Mouse (Mus musculus) spleen, adult 10 weeks (tissue): ENCODE results near the gene Zmym2. TPM values are rescaled to one million over a fixed set of nuclear protein-coding genes. Genes with fewer than 3 reads are reported as not detected.

Experiments used
- polyA plus RNA-seq: library from polyadenylated mRNA; stranded (reverse); fragments of 350-450 nt; fragmentation: Illumina TruSeq; extraction: RNeasy Lipid Tissue Mini Kit (QIAGEN cat#74804); gene quantifications from one replicate; pipeline ENCODE4 v1.2.3, GENCODE M21; 2015; ENCODE audit warnings: low replicate concordance; ENCODE audit not compliant: insufficient read depth

Gene Zmym2
- polyA plus RNA-seq = 104 TPM

DNA sequence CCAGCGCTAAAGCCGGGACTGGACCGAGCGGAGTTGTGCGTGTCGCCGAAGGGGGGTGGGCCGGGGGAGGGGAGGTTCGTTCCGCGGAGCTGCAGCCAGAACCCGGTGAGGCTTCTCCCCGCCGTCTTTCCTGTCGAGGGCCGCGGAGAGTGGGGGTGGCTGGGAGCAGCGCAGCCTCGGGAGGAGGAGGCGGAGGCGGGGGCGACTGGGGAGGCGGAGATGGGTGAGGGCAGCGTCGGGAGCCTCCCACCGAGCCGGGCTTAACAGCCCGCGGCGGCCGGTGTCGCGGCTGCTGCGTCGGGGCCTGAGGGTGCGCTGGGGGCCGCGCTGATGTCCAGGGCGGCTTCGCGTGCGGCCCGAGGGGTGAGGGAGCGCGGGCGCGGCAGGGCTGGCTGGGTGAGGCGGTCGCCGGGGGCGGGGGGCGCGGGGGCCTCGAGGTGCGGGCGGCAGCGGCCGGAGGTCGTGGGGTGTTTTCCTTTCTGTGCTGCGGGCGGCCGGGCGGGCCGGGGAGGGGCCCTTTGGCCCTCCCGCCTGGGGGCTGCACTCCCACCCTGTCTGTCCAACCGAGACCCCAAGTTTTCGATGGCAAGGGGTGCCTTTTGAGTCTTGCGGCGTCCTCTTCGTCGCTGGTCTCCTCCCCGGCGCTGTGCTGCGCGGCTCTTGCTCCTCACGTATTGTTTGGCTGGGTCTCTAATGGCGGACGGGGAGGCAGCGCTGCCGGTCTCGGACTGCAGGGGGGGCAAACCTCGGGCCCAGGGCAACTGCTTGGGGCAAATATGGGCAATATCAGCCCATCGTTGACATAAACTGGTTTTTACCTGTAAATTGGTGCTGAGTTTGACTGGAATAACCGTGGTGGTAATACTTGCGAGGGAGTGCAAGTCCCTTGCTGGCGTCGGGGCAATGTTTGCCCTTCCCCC is at the start of gene Zmym2:
Gene Zmym2, plus strand, starts transcription at position 60 of the 920 bp plus-strand sequence.

Other genes with a start within 250 kb of the Zmym2 start
- 47.3 TPM for gene Mphosph8, start 218.4 kb upstream of the Zmym2 start, polyA plus RNA-seq
- gene Pspc1, start 108.3 kb upstream of the Zmym2 start, polyA plus RNA-seq = 43.1 TPM
- gene Zmym5, start 74.9 kb upstream of the Zmym2 start, polyA plus RNA-seq = 116 TPM
- gene Gja3, start 171.4 kb downstream of the Zmym2 start, polyA plus RNA-seq = not detected
- gene Gjb2, start 218.0 kb downstream of the Zmym2 start, polyA plus RNA-seq = 0.46 TPM
- not detected for gene Gm4491, start 229.2 kb downstream of the Zmym2 start, polyA plus RNA-seq
- gene Gjb6, start 247.0 kb downstream of the Zmym2 start, polyA plus RNA-seq = not detected